Mouse (Mus musculus) CH12.LX (cell line): ENCODE measurements around the gene Gabpb2.

Source experiments
- BHLHE40 ChIP-seq: IDR thresholded peaks from 2 replicates; pipeline ENCODE4 v1.6.1; 2011; ENCODE audit warnings: mild to moderate bottlenecking, low read depth, low read length, improper control_type of control experiment
- CHD2 ChIP-seq: IDR thresholded peaks from 2 replicates; pipeline ENCODE4 v1.6.1; 2011; ENCODE audit warnings: low read length, improper control_type of control experiment
- CTCF ChIP-seq, 2 experiments: IDR thresholded peaks in 1 of 2; conservative IDR thresholded peaks in 1 of 2; 2 replicates each; pipeline ENCODE4 v1.5.1; 2011 to 2012; ENCODE audit warnings: low read depth in 2 of 2, low read length in 2 of 2, improper control_type of control experiment in 1 of 2, inconsistent platforms in 1 of 2, mild to moderate bottlenecking in 1 of 2, moderate library complexity in 1 of 2
- E2F4 ChIP-seq: IDR thresholded peaks from 2 replicates; pipeline ENCODE4 v1.6.1; 2011; ENCODE audit warnings: low read depth, low read length, improper control_type of control experiment; ENCODE audit not compliant: insufficient replicate concordance
- EP300 ChIP-seq: IDR thresholded peaks from 2 replicates; pipeline ENCODE4 v1.6.1; 2011; ENCODE audit warnings: low read length, improper control_type of control experiment
- KAT2A ChIP-seq: IDR thresholded peaks from 2 replicates; pipeline ENCODE4 v1.6.1; 2012; ENCODE audit warnings: low read length, improper control_type of control experiment, inconsistent platforms; ENCODE audit not compliant: insufficient replicate concordance
- MAFK ChIP-seq: IDR thresholded peaks from 2 replicates; pipeline ENCODE4 v1.6.1; 2011; ENCODE audit warnings: low read length, improper control_type of control experiment; ENCODE audit not compliant: insufficient replicate concordance
- MEF2A ChIP-seq: IDR thresholded peaks from 2 replicates; pipeline ENCODE4 v1.6.1; 2014; ENCODE audit warnings: low read depth, mild to moderate bottlenecking, inconsistent platforms, low read length, improper control_type of control experiment, borderline replicate concordance
- MYC ChIP-seq: IDR thresholded peaks from 2 replicates; pipeline ENCODE4 v1.6.1; 2011; ENCODE audit warnings: low read depth, mild to moderate bottlenecking, improper control_type of control experiment, low read length
- POLR2A ChIP-seq: IDR thresholded peaks from 2 replicates; pipeline ENCODE4 v1.6.1; 2011; ENCODE audit warnings: low read depth, mild to moderate bottlenecking, improper control_type of control experiment, low read length
- SIN3A ChIP-seq: IDR thresholded peaks from 2 replicates; pipeline ENCODE4 v1.6.1; 2012; ENCODE audit warnings: low read length, improper control_type of control experiment, inconsistent platforms
- TCF12 ChIP-seq: IDR thresholded peaks from 2 replicates; pipeline ENCODE4 v1.6.1; 2014; ENCODE audit warnings: low read depth, mild to moderate bottlenecking, inconsistent platforms, low read length, improper control_type of control experiment
- ZNF384 ChIP-seq: IDR thresholded peaks from 2 replicates; pipeline ENCODE4 v1.6.1; 2012; ENCODE audit warnings: low read depth, low read length, improper control_type of control experiment, inconsistent platforms

- TF ChIP-seq CTCF (conservative IDR thresholded peaks at IDR 0.05 in 1 of 2, IDR thresholded peaks at IDR 0.05 in 1 of 2; ENCODE audit: low read depth in 2 of 2, low read length in 2 of 2) (no peak), MAFK (no peak), SIN3A (no peak), CHD2 (no peak), POLR2A (no peak), TCF12 (no peak), EP300 (no peak), MYC (no peak), ZNF384 (no peak), BHLHE40 (no peak), MEF2A (no peak), KAT2A (no peak), E2F4 (no peak)
These were observed 30.8 kb downstream of the Gabpb2 start for GRCm38 (mm10) chr3:95186888-95187287.
